Mouse (Mus musculus): ENCODE results near the gene Nudt14. TPM values are rescaled to one million over a fixed set of nuclear protein-coding genes. Genes with fewer than 3 reads are reported as not detected.
A peak's percentile ranks its signal among the peaks of the same experiment; 100 is the strongest.

Gene Nudt14
- polyA plus RNA-seq (2012; rRNA removed) (50.4 and 54.4 TPM in 2 replicates), polyA plus RNA-seq (2014; fragmentation: Nextera tagmentation; extraction: Ambion mirVana) (78.4 and 96.0 TPM in 2 replicates)

- Histone ChIP-seq H3K9me3 (ENCODE audit: control insufficient read depth, low read length) (no peaks in the 10 kb centered on the region), H3K36me3 (ENCODE audit: control insufficient read depth, insufficient read depth, low read length) (no peaks in the 10 kb centered on the region), H3K4me3 (replicated peaks; ENCODE audit: low read length) (peak within 1 kb of the TSS; percentile 67), H3K4me1 (ENCODE audit: control insufficient read depth, insufficient read depth, low read length) (peaks cover 12% of the 10 kb centered on the region), H3K4me2 (replicated peaks; ENCODE audit: low read depth, low read length, severe bottlenecking) (peak within 1 kb of the TSS; percentile 56), H3K27ac (replicated peaks; ENCODE audit: low read depth, low read length) (peak within 1 kb of the TSS; percentile 58; the same call in 1 of the 2 replicates), H3K27me3 (ENCODE audit: control insufficient read depth, insufficient read depth, low read length) (no peaks in the 10 kb centered on the region), H3K9ac (ENCODE audit: low read depth, low read length, severe bottlenecking) (peak within 1 kb of the TSS; percentile 78)
- ATAC-seq (ENCODE audit: low FRiP score, low read depth) (peak; percentile 81), DNase-seq (ENCODE audit: low spot score) (peak; percentile 68)
- TF ChIP-seq POLR2A (IDR thresholded peaks at IDR 0.05; ENCODE audit: borderline replicate concordance, extremely low read depth, insufficient read depth, insufficient read length), result no peak
- WGBS, result 3% methylated on average over 50 of the region's 58 CpGs
Observed at GRCm38 (mm10) chr12:112941776-112942713, at the start of gene Nudt14. Nudt14 (minus strand) TSS chr12:112942124.

DNA sequence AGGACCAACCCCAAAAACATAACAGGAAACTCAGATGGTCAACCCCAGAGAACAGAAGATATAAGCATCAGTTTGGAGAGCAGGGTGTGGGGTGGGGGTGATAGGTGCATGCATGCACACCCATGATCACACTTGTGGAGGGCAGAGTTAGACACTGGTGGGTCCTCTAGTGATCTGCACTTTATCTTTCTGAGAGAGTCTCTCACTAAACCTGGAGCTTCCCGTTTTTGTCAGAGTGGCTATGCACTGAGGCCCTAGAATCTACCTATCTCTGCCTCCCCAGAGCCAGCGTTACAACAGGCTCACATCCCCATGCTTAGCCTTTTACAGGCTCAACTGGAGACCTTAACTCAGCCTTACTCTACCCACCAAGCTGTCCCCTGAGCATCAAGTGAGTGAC lies 49.5 kb upstream of the Nudt14 start:
- no peak for ATAC-seq (ENCODE audit: low FRiP score, low read depth)
- no peak for TF ChIP-seq POLR2A (IDR thresholded peaks at IDR 0.05; ENCODE audit: borderline replicate concordance, extremely low read depth, insufficient read depth, insufficient read length)
- 84% methylated on average over 2 of the region's 2 CpGs for WGBS

GRCm38 (mm10) chr12:112990706-112991405 lies 48.9 kb upstream of the Nudt14 start:
- H3K27me3 ChIP-seq (ENCODE audit: control insufficient read depth, insufficient read depth, low read length), result no peaks in the 10 kb centered on the region
- peaks cover 54% of the 10 kb centered on the region for H3K36me3 ChIP-seq (ENCODE audit: control insufficient read depth, insufficient read depth, low read length)
- no peak overlapping the region for H3K9ac ChIP-seq (ENCODE audit: low read depth, low read length, severe bottlenecking)
- TF ChIP-seq POLR2A (IDR thresholded peaks at IDR 0.05; ENCODE audit: borderline replicate concordance, extremely low read depth, insufficient read depth, insufficient read length), result no peak
- ATAC-seq (ENCODE audit: low FRiP score, low read depth), result no peak
- no peaks in the 10 kb centered on the region for H3K4me1 ChIP-seq (ENCODE audit: control insufficient read depth, insufficient read depth, low read length)
- H3K4me2 ChIP-seq (replicated peaks; ENCODE audit: low read depth, low read length, severe bottlenecking), result no peak overlapping the region
- 85% methylated on average over 5 of the region's 5 CpGs for WGBS
- no peak for DNase-seq (ENCODE audit: low spot score)
- H3K27ac ChIP-seq (replicated peaks; ENCODE audit: low read depth, low read length), result no peak overlapping the region
- no peaks in the 10 kb centered on the region for H3K9me3 ChIP-seq (ENCODE audit: control insufficient read depth, low read length)
- H3K4me3 ChIP-seq (replicated peaks; ENCODE audit: low read length), result no peak overlapping the region

More for the DNA sequence above, 49.5 kb upstream of the Nudt14 start:
- Histone ChIP-seq H3K4me1 (ENCODE audit: control insufficient read depth, insufficient read depth, low read length) (no peaks in the 10 kb centered on the region), H3K27ac (replicated peaks; ENCODE audit: low read depth, low read length) (no peak overlapping the region), H3K36me3 (ENCODE audit: control insufficient read depth, insufficient read depth, low read length) (peaks cover 50% of the 10 kb centered on the region), H3K4me2 (replicated peaks; ENCODE audit: low read depth, low read length, severe bottlenecking) (no peak overlapping the region), H3K27me3 (ENCODE audit: control insufficient read depth, insufficient read depth, low read length) (no peaks in the 10 kb centered on the region), H3K4me3 (replicated peaks; ENCODE audit: low read length) (no peak overlapping the region), H3K9me3 (ENCODE audit: control insufficient read depth, low read length) (no peaks in the 10 kb centered on the region), H3K9ac (ENCODE audit: low read depth, low read length, severe bottlenecking) (no peak overlapping the region)
- DNase-seq (ENCODE audit: low spot score), result no peak

- 65% methylated on average over 6 of the region's 6 CpGs for WGBS
- H3K4me3 ChIP-seq (replicated peaks; ENCODE audit: low read length), result no peak overlapping the region
Observed at GRCm38 (mm10) chr12:112987877-112988276, 46.0 kb upstream of the Nudt14 start.

DNA sequence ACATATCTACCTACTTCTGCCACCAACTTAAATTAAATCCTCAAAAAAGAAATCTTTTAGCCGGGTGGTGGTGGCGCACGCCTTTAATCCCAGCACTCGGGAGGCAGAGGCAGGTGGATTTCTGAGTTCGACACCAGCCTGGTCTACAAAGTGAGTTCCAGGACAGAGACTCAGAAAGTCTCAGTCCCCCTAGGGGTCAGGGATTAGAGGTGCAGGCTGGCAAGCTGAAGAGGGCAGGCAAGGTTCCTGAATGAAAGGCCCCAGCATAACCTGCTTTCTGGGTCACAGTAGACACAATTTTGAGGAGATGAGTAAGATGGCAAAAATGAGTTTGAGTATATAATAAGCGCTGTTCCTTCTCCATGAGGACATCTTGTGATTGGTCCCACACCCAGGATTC lies 43.4 kb upstream of the Nudt14 start:
- DNase-seq (ENCODE audit: low spot score) (no peak), ATAC-seq (ENCODE audit: low FRiP score, low read depth) (no peak)
- H3K27ac ChIP-seq (replicated peaks; ENCODE audit: low read depth, low read length), result no peak overlapping the region
- H3K4me3 ChIP-seq (replicated peaks; ENCODE audit: low read length), result no peak overlapping the region
- peaks cover 77% of the 10 kb centered on the region for H3K36me3 ChIP-seq (ENCODE audit: control insufficient read depth, insufficient read depth, low read length)
- H3K27me3 ChIP-seq (ENCODE audit: control insufficient read depth, insufficient read depth, low read length), result no peaks in the 10 kb centered on the region
- no peaks in the 10 kb centered on the region for H3K9me3 ChIP-seq (ENCODE audit: control insufficient read depth, low read length)
- H3K4me2 ChIP-seq (replicated peaks; ENCODE audit: low read depth, low read length, severe bottlenecking), result no peak overlapping the region
- 93% methylated on average over 6 of the region's 6 CpGs for WGBS
- no peak overlapping the region for H3K9ac ChIP-seq (ENCODE audit: low read depth, low read length, severe bottlenecking)
- no peak for TF ChIP-seq POLR2A (IDR thresholded peaks at IDR 0.05; ENCODE audit: borderline replicate concordance, extremely low read depth, insufficient read depth, insufficient read length)
- no peaks in the 10 kb centered on the region for H3K4me1 ChIP-seq (ENCODE audit: control insufficient read depth, insufficient read depth, low read length)

More at GRCm38 (mm10) chr12:112987877-112988276, 46.0 kb upstream of the Nudt14 start:
- DNase-seq (ENCODE audit: low spot score) (no peak), ATAC-seq (ENCODE audit: low FRiP score, low read depth) (no peak)
- Histone ChIP-seq H3K27me3 (ENCODE audit: control insufficient read depth, insufficient read depth, low read length) (no peaks in the 10 kb centered on the region), H3K36me3 (ENCODE audit: control insufficient read depth, insufficient read depth, low read length) (peaks cover 68% of the 10 kb centered on the region), H3K9ac (ENCODE audit: low read depth, low read length, severe bottlenecking) (no peak overlapping the region), H3K4me2 (replicated peaks; ENCODE audit: low read depth, low read length, severe bottlenecking) (no peak overlapping the region), H3K9me3 (ENCODE audit: control insufficient read depth, low read length) (no peaks in the 10 kb centered on the region), H3K27ac (replicated peaks; ENCODE audit: low read depth, low read length) (no peak overlapping the region), H3K4me1 (ENCODE audit: control insufficient read depth, insufficient read depth, low read length) (no peaks in the 10 kb centered on the region)
- TF ChIP-seq POLR2A (IDR thresholded peaks at IDR 0.05; ENCODE audit: borderline replicate concordance, extremely low read depth, insufficient read depth, insufficient read length), result no peak

Data from limb, embryonic 14.5 days (tissue).